ENCODE assay signal across 20 mouse cellular contexts in the genomic region with DNA sequence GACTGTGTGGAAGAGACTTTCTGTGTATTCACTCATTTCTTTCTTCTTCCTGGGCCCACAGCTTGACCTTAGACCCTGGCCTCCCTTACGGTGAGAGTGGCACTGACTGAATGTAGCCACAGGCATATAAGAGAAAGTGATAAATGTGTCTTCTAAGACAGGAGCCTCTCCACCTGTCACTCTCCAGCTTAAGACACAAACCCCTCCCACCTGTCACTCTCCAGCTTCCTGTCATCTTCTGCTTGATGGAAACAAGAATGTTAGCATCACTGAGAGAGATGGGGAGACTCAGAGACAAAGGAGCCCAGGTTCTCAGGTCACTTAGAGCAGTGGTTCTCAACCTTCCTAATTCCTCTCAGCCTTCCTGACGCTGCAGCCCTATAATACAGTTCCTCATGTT. TPM values are rescaled to one million over a fixed set of nuclear protein-coding genes. Genes with fewer than 3 reads are reported as not detected.
DNase-seq lines count a peak whose midpoint lies in the region; ATAC-seq lines count a peak whose summit lies in the region.
"Had no signal": no experiment of that assay in that cellular context is flagged by ENCODE, and none has a peak within 500 bp of the region (broad histone marks: within the 10 kb centered on the region; RNA-seq: fewer than 3 reads in every experiment).

No protein-coding gene starts in this region.

- peak; percentile 15 for DNase-seq in heart, adult 11 months
- DNase-seq in heart, adult 8-10 months (ENCODE audit: low spot score) = no peak
- peak; percentile 30 for DNase-seq in thymus, postnatal 4 days
- DNase-seq in left cerebral cortex, postnatal 4 days = no peak
- no peak for DNase-seq in cerebellum, postnatal 25 days
- DNase-seq: adrenal gland, postnatal 14 days; B cell, adult 2 months; cerebellum, adult 18-20 months; cerebellum, adult 9-11 months; gastrocnemius, adult 2 months; gastrocnemius, postnatal 25 days; heart, adult 18-20 months; heart, postnatal 14 days had no signal

- intact Hi-C loops in left cerebral cortex, postnatal 4 days (cut with DNase I) = loop anchor here (10.0 kb wide), 1 partner anchor 78 kb away; the partner anchor contains the start of gene Tmem131

- peak; percentile 58 for ATAC-seq in CD4-positive, CD25-positive, alpha-beta regulatory T cell, adult 4 months
- ATAC-seq in inflammation-experienced regulatory T-cells, adult 6 months = peak; percentile 54
- ATAC-seq: forebrain, embryonic 14.5 days; hindbrain, postnatal 0 days had no signal

RNA-seq across cellular contexts. Expression of gene Vwa3b, which starts 3.7 kb away (rescaled TPM):
- under 1 TPM in 3 of 4 experiments, not detected in 1; 0.16 to 0.41 (median 0.29) TPM for total RNA-seq in heart, adult 8-10 months (2022)
- polyA plus RNA-seq in CD4-positive, CD25-positive, alpha-beta regulatory T cell, adult 4 months (2017; shearing (Covaris generic)) = 1 to 10 TPM in 1 of 2 experiments, under 1 TPM in 1; 0.50 to 2.0 TPM
- 1 to 10 TPM; 1.2 to 2.8 (median 1.8) TPM for polyA plus RNA-seq in inflammation-experienced regulatory T-cells, adult 6 months (2017; shearing (Covaris generic))
- total RNA-seq in left cerebral cortex, postnatal 4 days (2021) = 1 to 10 TPM; 2.1 to 4.2 TPM
- total RNA-seq: hematopoietic stem cell, adult 5-6 weeks had no signal
- polyA plus RNA-seq: erythroblast, embryonic 14.5 days; heart, embryonic 11.5 days had no signal

Comparison
In these comparisons a context has a peak if more than half of its experiments do, and no peak if none do; other contexts are left out.
1. DNase-seq: peak in heart, adult 11 months (single experiment) and thymus, postnatal 4 days (single experiment); none in heart, adult 8-10 months (single experiment), left cerebral cortex, postnatal 4 days (single experiment) and cerebellum, postnatal 25 days (0 of 2).